Mouse (Mus musculus): ENCODE data around the gene Gnpda2.

The Gnpda2 gene

DNA sequence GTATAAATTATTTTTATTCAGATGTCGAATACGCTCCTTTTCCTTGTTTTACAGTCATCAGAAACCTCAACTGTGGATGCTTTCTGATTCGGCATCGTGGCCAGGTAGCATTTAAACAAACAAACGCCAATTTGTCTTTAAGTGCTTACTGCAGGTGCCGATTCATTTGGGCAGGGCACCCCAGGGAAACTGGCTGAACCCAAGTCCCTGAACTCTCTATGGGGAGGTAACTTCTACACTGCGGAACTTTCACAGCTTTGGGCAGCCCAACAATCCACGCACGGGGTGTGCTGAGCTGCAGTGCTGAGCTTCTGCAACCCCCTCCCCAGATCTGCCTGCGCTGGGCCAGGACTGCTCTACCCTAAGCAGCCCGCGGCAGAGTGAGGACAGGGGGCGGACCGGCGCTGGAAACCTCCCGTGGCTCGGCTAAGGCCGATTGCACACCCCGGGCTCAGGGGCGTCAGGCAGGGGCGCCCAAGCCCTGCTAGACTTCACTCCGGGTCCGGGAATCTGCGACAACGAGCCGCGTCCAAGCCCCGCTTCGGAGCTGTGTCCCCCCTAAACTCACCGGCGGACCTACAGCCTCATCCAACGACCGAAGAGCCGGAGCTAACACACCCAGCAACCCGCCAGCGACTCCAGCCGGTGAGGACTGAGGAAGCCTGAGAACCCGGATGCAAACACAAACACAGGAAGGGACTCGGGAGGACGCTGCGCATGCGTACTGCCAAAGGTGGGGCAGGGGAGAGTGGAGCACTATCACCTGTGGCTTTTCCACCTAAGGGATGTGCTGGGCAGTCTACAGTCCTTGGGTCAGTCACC, at the start of gene Gnpda2:
Gnpda2 (minus strand) TSS at position 701 of the 822 bp plus-strand sequence.
- peak; percentile 82 for DNase-seq

DNA sequence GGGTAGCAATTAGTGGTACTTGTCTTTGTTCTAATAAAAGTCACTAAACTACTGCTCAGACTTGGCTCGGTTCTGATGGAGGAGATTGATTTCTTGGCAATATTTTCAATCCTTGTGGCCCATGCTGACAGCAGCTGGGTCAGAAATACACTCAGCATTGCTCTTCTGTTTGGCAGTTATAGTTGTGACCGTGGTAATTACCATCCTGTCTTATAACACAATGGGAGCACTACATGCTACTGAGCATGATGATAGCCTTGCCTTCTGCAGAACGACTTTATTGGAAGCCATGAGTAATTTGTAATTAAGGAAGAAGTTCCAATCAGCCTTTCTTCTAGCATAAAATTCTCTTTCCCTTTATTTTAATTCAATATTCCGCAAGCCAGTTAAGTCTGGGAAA, 42.6 kb upstream of the Gnpda2 start:
- DNase-seq = no peak

DNA sequence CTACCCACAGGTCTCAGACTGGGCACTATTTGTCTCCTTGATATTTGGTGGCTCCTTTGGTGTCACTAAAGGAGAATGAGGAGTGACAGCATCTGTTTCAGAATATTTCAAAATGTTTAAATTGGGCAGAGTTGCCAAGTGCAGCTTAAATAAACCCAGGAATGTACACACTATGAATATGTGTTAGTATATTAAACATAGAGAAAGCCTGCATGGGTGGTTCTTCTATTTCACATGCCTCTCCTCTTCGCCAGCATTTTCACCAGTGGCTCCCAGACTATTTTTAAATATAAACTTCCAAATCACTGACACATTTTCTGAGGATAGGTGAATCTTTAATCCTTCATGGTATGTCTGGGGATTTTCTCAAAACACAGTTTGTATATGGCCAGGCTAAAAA, 28.8 kb upstream of the Gnpda2 start:
- no peak for DNase-seq

DNA sequence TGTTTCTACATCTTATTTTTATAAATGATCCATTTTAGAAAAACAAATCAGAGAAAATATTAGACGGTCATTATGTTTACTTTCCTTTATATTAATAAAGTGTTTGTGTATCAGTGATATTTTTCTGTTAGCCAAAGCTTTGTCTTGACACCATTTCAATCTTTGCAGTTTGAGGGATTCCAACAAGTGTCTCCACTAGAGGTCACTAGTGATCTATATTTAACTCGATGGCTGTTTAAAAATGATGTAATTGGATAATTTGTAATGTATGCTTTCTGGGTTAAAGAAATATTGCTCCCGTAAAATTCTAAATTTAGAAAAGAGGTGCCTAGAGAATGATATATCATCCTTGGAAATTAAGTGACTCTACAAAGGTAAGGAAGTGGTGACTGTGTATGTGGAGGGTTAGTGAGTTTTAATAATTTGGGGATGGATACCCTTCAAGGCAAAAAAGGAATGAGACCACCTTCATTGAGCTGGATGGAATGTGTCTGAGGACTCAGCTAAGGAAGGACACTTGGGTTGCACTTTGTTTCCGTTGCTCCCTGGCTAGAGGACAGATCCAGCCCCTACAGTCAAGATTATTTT, 21.2 kb upstream of the Gnpda2 start:
- no peak for DNase-seq

DNA sequence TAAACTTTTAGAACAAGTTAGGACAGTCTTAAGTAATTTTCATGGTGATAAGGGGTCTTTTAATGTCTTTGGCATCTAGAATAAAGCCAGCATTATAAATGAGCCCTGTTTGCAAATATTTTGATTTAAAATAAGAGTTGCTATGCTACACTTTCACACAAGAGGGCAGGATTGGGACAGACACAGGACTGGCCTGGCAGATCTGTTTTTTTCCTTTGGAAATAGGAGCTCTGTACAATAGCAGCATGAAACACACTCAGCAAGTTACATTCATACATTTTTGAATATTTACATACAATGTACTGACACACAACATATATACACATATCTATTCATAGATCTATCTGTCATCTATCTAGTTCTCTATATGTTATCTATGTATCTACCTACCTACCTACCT, 8.9 kb upstream of the Gnpda2 start:
- no peak for DNase-seq

DNA sequence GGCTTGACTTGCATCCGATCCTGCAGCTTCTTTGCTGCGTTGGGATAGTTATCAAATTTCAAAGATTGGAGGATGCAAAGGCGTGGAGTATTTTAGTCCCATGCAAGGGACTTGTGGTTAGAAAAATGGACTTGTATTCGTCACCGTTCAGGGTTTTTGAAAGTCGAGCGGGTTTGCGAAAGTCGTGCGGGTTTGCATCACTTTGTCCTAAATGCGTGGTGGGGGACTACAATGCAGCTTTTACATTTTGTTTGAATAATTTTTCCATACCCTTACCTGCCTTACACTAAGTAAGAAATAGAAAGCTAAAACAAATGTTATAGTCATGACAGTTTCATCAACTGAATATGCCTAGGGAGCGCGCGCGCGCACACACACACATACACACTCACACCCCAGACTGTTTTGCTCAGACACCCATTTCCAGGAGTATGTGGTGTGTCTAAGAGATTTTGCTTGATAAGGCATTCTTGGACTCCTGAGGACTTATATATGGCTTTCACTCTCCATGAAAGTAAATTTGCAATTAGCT, 34.7 kb downstream of the Gnpda2 start:
- DNase-seq = no peak

DNA sequence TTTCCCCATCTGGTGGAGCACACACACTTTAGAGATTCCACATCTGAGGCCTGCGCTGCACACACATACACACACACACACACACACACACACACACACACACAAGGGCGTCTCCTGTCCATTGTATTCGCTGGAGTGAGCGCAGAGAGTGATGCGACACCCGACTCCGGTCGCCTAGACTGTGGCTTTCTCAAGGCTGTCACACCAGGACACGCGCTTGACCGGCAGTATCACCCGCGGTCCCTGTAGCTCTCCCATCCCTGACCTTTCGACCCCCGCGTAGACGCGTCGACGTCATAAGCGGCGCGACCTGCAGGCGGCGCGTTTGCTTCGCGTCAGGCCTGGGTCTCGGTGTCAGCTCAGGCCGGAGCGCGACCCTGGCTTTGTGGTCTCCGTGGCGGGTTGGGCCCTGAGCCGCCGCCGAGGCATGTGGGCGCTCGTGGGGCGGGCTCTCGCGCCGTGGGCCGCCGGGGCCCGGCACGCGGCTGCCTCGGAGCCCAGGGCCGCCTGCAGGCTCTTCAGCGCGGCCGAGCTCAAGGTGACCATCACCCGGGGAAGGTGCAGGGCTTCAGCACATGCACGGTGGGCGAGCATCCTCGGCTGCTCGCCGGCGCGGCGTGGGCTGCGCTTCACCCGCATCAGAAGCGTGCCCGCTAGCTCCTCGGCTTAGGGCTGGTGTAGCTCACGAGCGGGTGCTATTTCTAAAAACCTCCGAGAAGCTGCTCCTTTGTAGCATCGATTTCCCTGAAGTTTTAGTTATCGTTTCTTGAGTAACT, 35.3 kb downstream of the Gnpda2 start, which contains the start of gene Guf1:
Guf1 (plus strand) TSS at position 296 of the 776 bp plus-strand sequence.
- peak; percentile 96 for DNase-seq

DNA sequence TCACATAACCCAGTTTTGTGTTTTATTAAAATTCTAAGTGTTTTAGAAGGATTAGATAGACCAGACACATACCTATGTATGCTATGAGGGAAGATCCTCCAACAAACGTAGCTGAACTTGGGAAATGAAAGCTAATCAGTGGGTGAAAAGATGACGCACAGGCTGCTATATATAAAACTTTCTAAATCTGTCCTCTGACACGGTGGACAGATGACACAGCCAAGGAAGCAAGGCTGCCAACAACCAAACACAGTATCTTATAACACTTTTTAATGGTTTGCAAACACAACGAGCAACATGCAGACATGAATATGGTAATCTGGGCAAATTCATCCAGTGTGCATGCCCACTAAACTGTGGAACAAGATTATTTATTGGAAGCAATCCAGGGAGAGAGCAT, 49.7 kb downstream of the Gnpda2 start, which contains the start of gene Yipf7:
Yipf7 (minus strand) TSS at position 160 of the 400 bp plus-strand sequence.
- DNase-seq = no peak

DNA sequence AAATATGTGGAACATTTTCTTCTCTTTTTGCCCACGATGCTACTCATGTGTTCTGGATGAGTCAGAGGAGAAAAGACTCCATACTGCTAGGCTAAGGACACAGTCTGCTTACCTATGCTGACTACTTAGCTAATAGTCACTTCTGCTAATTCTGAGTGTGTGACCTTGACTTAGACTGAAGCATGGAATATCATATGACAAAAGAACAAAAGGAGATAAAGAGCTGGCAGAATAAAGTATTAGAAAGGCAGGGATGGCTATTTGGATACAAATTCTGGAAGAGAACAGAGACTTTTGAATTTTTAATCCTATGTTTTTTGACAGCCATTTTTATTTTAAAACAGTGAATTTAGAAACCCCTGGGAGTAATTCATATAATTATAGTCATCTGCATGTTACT, 50.5 kb downstream of the Gnpda2 start:
- DNase-seq = no peak

DNA sequence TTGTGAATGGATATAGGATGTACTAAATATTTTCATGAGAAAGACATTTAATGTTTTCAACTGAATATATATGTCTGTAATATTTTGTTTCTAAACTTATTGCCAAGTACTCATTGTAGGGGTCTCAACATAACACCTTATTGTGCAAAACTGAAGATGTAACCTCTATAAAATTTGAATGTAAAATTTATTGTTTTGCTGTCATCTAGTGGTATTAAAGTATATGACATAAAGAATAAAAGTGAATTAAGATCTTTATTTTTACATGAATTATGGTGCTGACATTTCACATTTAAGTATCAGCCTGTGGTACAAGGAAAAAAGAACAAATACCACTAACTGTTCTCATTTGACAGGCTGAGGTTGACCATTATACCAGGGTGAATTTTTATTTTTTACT, 68.2 kb downstream of the Gnpda2 start:
- no peak for DNase-seq

All from kidney, adult 18-20 months (tissue).